Mouse (Mus musculus) megakaryocyte-erythroid progenitor cell, adult 5-6 weeks (primary cell): ENCODE measurements at regions not wholly inside any gene's neighbourhood (a gene's known extent, or its start where the extent isn't known, plus 50 kb on each side); places are given as distances from the start of the nearest gene placed in this dataset.
A peak's percentile ranks its signal among the peaks of the same experiment; 100 is the strongest.

Experiments
- ATAC-seq: replicated peaks from 2 replicates; pipeline ENCODE4 v1.8.0; 2016; ENCODE audit warnings: mild to moderate bottlenecking, inconsistent platforms; ENCODE audit not compliant: severe bottlenecking, poor library complexity, low FRiP score, low TSS enrichment

DNA sequence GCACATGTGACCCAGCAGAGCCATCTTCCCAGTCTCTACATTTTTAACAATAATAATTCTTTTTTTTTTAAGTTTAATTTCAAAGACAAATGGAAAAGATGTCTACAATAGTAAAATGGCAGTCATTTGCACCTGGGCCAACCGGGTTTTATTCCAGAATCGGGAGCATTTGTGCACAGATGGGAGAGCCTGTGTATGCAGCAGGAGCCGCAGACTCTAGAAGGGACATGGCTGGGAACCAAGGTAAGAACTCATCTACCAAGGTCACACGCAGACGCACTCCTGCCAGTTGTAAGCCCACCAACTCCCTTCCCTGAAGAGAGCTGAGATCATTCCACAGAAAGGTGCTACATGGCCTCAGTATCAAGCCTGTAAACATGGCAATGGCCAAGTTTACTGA is 586.4 kb upstream of the Adam5 start:
- ATAC-seq = no peak

- ATAC-seq = no peak
Measured at GRCm38 (mm10) chr8:25407862-25408261, 583.7 kb upstream of the Adam5 start.

DNA sequence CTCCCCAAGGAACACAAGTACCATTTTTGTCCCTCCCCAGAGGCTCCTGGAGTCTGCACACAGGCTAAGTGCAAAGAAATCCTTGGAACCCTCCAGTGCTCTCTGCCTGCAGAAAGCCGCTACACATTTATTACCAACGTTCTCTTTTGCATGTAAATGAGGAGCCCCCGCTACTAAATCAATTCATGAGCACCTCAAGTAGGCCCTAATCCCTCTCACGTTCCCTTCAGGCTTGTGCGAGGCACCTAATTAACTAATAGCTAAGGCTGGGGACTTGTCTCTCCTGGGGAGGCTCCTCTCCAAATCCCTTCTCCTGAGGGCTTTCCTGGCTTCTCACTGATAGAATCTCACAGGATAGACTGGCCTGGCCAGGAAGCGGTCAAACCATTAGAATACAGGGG is 568.6 kb upstream of the Adam5 start:
- no peak for ATAC-seq

DNA sequence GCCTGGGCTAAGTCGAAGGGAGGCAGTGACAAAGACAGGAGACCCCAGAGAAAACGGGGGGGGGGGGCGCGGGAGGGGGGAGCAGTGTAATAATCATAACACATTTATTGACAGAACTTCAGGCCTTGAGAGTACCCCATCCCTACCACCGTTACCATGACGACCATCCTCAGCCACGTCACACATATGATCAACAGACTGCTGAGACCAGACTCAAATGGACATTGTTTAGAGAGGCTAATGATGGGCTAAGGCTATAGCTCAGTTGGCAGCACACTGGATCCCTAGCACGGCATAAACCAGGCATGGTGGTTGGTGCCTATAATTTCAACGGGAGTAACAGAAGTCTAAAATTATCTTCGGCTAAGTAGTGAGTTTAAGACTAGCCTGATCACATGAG is 565.8 kb upstream of the Adam5 start:
- ATAC-seq = no peak

DNA sequence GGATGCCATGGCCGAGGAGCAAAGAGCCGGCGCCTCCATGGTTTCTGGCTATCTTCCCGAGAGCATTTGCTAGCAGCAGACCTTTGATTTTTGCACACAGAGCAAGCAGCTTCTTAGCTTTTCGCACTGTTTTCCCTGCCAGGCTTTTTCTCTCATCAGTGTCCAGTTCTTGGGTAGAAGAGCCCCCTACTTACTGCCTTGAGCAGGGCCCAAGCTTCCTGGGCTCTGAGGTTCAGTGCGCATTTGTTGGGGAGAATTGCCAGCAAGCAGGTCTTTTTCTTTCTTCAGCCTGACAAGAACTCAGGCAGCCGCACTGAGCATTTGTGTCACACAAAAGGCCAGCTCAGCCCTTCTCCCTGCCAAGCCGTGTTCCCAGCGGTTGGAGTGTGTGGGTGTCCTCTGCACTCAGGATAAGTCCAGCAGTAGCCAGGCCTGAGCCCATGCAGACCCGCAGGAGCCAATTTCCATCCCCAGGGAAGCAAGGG is 565.2 kb upstream of the Adam5 start:
- no peak for ATAC-seq

DNA sequence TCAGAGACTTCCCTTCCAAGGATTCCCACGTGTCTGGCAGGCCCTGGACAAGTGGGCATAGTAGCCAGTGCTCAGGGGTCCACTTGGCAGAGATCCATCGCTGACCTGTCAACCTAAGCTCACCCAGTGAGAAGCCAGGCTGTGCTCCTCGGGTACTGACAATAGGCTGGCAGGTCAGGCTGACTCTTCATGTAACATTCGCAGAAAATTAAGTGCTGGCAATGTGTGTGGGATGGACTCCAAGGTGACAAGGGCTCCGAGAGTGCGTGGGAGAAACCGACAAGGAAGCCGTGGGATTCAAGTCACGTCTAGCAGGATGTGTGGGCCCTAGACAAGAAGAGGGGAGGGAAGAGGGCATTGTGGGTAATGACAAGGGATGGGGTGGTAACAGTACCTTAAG is 564.6 kb upstream of the Adam5 start:
- no peak for ATAC-seq

DNA sequence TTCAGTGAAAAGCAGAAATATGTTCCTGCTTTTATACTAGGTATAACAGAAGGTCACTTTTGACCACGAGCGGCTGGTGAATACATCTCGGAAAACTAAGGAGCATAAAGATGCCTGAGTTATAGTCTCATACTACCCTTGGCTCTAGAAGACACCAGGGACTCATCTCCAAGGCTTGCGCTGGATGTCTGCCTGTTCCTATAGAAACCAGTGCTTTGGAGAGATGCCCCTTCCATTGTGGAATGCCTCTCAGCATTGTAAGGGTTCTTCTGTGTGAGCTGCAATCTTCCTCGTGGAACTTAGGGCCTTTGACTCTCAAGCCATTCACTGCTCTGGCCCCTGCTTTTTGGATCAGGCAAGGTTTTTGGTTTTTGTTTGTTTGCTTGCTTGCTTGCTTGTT is 561.0 kb upstream of the Adam5 start:
- no peak for ATAC-seq

- no peak for ATAC-seq
Measured at GRCm38 (mm10) chr8:25384591-25384990, 560.4 kb upstream of the Adam5 start.

DNA sequence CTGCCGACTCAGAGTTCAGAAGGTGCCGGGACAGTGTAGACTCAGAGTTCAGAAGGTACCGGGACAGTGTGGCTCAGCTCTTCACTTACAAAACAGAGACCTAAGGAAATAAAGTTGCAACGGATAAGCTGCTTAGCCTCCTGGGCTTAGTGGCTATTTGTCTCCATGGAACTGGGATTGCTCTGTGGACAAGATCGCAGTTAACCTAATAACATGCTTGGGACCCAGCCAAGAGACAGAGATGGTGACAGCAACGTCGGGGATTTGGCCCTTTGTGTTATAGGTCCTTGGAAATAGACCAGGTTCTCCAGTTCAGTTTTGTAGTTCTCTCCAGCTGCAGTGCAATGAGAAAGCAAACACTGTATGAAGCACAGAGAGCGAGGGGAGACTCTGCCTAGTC is 549.1 kb upstream of the Adam5 start:
- ATAC-seq = no peak

- ATAC-seq = no peak
Measured at GRCm38 (mm10) chr8:25370947-25371346, 546.8 kb upstream of the Adam5 start.

GRCm38 (mm10) chr8:25369331-25369730 is 545.2 kb upstream of the Adam5 start:
- no peak for ATAC-seq

DNA sequence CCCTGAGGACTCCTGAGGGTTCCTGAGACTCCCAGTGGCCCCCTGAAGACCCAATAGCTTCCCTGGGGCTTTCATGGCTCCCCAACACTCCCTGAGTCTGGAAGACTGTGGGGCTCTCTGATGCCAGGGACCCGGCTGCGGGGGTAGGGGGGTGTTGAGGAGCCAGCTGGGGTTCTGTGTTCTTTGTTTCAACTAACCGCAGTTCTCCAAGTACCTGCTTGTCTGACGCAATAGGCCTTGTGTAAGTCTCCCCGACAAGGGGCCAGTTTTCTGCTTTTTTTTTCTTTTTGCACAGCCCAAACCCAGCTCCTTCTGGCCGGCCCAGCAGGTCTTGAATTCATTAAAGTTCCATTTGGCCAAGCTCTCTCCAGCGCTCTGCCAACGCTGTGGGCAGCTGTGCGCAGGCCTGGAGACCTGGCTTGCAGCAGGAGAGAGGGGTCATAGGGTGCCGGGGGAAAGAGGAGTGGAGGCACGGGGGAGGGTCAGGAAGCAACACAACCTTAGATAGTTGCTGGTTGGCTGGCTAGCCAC is 544.5 kb upstream of the Adam5 start:
- no peak for ATAC-seq

DNA sequence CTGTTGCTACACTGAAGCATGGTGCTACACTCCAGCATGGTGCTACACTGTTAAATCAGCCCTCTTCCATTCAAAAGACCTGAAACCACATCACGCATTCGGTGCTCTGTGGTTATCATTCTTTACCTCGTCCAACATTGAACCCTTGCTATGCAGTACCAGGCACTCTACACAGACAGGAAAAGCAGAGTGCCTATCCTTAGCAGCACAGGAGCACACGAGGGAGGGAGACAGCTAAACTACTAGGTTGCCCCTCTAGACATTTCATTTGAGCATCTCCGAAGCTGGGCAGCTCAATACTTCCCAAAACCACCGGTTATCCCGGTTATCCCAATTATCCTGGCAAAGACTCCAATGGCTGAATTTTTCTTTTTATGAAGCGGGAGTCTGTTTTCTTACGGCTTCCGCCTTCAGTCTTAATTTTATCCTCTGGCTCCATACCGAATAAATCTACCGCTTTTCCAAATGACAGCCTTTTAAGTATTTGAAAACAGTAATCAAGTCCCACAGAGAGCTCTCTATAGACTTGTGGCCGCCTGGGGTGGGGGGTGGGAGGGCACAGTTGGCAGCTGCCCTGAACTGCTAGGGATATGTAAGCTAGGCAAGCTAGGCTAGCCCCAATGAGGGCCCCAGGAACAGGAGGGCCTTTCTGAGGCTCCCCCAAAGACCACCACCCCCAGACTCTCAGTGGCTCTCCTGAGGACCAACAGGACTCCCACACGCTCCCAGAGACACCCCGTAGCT is 543.8 kb upstream of the Adam5 start:
- ATAC-seq = no peak

DNA sequence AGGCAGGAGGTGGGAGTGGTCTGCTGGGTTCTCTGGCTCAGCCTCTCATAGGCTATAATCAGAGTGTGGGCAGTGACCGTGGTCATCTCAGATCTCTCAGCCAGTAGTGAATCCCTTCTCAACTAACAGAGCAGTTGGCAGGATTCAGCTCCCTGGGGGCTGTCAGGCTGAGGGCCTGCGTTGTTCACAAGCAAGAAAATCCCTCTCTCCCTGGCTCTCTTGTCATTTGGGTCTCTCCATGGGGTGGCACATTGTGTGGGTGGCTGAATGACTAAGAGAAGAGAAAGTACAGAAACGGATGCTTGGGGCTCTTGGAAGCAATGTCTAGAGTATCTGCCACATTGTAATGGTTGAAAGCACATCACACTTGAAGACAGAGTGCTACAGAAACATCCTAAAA is 542.0 kb upstream of the Adam5 start:
- no peak for ATAC-seq

DNA sequence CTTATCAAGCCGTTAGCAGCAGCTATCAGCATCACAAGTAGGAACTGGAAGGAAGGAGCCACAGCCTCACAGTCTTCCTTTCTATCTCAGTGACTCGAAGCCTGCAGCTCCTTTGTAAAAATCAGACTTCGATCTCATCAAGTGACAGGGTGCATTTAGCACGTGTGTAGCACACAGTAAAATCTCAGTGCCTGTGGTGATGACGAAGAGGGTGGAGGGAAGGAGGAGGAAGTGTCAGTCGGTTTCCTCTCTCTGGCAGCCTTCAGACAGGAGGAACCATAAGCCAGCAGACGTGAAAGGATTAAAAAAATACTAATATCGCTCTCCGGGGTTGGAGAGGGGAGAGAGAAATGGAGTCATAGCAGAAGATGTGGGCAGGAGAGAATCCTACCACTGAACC is 538.5 kb upstream of the Adam5 start:
- peak; percentile 41; the same call in 1 of the 2 replicates for ATAC-seq

DNA sequence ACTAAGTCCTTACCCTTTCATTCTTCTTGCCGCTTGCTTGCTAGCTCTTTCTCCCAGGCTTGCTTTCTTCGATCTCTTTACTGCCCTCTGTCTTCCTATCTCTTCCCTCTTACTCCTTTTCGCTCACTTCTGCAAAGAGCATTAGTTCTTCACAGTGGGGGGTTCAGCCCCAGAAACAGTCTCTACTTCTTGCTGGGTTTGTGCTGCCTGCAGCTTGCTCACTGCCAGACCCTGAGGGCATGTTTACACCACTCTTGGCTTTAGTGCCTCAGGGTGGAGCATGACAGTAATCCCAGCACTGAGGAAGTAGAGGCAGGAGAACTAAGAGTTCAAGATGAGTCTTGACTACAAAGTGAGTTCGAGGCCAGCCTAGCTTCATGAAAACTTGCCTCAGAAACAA is 538.0 kb upstream of the Adam5 start:
- ATAC-seq = no peak

DNA sequence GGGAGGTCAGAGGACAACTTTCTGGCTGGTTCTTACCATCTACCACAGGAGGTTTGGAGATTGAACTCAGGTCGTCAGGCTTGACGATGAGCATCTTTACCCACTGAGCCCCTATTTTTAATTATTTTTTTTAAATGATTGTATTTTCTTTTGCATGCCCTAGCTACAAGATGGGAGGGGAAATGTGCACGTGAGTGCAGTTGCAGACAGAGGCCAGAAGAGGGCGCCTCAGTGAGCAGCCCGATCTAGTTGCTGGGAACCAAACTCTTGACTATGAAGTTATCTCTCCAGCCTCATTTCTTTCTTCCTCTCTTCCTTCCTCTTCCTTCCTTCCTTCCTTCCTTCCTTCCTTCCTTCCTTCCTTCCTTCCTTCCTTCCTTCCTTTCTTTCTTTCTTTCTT is 537.3 kb upstream of the Adam5 start:
- ATAC-seq = no peak

DNA sequence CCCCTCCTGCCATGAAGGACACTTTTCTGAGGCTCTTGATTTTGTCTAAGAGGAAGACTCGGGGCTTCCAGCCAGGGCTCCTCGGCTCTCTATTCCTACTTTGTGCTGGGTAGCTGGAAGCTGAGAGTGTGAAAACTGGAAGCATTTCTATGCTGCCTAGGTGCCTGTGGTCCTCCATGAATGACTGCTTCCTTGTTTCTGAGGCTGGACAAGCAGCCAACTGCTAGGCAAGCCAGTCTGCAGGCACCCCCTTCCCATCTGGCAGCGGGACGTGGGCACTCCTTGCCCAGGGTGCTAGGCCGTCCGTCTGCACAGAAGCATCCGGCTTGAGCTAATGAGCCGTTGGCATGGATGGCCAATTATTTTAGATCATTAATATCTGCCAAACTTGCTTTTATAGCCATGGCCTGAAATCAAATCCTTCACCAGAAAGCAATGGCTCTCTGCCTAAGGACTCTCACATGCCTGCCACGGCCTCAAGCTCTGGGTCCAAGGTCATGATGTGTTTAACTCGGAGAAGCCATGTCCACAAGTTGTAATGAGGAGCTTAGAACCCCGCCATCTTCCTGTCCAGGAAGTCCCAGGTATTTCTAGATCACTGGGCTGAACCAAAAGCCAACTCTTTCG is 534.5 kb upstream of the Adam5 start:
- no peak for ATAC-seq

DNA sequence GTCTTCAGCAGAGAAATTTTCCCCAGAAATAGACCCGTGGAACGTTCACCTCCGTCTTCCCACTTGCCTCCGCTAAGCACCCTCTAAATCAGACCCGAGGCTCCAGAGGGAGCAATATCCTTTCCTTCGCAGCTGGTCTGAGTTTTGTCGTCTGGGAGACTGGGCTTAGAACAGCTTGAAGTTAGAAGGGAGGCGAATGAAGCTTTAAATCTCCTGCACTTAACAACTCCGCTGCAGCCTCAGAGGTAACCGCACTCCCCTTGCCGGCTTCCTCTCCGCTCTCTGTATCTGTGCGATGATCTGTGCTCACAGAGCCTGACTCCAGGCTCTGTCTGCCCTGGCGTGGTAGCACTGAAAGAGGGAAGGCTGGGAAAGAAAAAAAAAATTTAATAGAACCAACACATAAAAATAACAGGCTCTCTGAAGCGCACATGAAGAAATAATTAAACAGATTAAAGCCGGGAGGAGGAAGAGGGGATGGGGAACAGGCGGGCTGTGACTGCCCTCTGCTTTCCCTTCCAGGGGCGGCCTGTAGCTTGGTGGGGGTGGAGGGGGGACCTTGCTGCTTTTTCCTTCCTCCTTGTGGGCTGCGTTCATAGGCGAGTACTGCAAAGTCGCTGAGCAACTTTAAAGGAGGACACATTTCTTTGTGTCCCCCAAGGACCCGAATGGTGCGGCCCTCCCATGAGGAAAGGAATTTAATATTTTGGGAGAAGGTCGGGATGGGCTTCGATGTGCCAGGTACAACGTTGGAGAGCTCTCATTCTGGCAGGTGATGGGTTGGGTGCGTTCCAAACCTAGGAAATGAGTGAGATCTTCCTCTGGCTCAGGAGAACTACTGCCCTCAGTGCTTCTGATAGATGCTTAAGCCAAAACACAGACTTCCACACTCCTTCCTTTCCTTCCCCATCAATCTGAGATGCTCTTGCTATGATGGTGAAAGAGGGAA is 529.9 kb upstream of the Adam5 start:
- no peak; the same call in 1 of the 2 replicates for ATAC-seq

DNA sequence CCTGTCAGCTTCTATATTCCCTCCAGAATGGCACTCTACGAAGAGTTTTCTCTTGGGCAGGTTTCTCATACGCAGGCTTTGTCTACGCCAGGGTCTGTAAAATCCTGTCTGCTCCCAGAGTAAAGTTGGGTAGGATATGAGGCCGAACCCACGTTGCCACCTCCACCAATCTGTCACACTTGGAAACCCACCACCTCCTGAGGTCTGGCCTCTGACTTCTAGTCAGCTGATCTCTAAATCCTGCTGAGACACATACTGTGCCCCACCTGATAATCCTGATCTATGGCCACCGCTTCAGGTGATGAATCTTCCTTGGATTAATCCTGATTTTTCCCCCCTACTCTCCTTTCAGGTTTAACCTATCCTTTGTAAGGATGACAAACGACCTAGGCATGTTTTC is 529.2 kb upstream of the Adam5 start:
- no peak for ATAC-seq
